Mouse (Mus musculus): ENCODE results near the gene Cd59b. TPM values are rescaled to one million over a fixed set of nuclear protein-coding genes. Genes with fewer than 3 reads are reported as not detected.
A peak's percentile ranks its signal among the peaks of the same experiment; 100 is the strongest.

Cd59b gene
- polyA plus RNA-seq, 1 experiment from 2014 or later = 3.4 TPM

DNA sequence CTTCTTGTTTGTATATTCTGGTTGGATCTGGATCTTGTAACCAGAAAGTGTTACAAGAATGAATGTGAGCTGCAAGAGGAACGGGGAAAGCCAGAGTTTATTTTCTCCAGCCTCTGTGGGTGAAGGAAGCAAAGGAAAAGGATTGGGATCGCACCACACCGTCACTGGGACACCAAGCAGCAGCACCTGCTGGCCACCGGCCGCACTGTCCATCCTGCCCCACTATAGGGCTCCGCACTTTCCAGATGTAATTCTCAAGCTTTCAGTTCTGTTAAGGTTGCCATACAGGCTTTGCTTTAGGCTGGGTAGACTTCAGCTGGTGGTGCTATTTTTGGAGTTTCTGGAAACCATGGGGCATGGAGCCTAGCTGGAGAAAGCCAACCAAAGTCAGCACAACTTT lies 50.7 kb downstream of the Cd59b start:
- Histone ChIP-seq H3K9ac (replicated peaks) (no peak overlapping the region), H3K36me3 (no peaks in the 10 kb centered on the region), H3K27me3 (peaks cover 22% of the 10 kb centered on the region), H3K27ac (no peak overlapping the region), H3K4me1 (replicated peaks) (peaks cover 8% of the 10 kb centered on the region), H3K4me3 (replicated peaks) (no peak overlapping the region), H3K9me3 (no peaks in the 10 kb centered on the region), H3K4me2 (no peak overlapping the region)
- 44% methylated on average over 6 of the region's 6 CpGs for WGBS
- ATAC-seq (ENCODE audit: insufficient number of reproducible peaks, insufficient read depth, low FRiP score, low TSS enrichment, low read depth) = no peak

GRCm38 (mm10) chr2:104121681-104122504 lies 52.2 kb downstream of the Cd59b start:
- no peak for ATAC-seq (ENCODE audit: insufficient number of reproducible peaks, insufficient read depth, low FRiP score, low TSS enrichment, low read depth)
- Histone ChIP-seq H3K27ac (peak overlapping the region; percentile 62; the same call in 1 of the 2 replicates), H3K27me3 (peaks cover 34% of the 10 kb centered on the region), H3K9ac (replicated peaks) (no peak overlapping the region), H3K36me3 (no peaks in the 10 kb centered on the region), H3K9me3 (no peaks in the 10 kb centered on the region), H3K4me2 (peak overlapping the region; percentile 97), H3K4me3 (replicated peaks) (peak overlapping the region; percentile 72), H3K4me1 (replicated peaks) (peaks cover 8% of the 10 kb centered on the region)
- 77% methylated on average over 8 of the region's 8 CpGs for WGBS

DNA sequence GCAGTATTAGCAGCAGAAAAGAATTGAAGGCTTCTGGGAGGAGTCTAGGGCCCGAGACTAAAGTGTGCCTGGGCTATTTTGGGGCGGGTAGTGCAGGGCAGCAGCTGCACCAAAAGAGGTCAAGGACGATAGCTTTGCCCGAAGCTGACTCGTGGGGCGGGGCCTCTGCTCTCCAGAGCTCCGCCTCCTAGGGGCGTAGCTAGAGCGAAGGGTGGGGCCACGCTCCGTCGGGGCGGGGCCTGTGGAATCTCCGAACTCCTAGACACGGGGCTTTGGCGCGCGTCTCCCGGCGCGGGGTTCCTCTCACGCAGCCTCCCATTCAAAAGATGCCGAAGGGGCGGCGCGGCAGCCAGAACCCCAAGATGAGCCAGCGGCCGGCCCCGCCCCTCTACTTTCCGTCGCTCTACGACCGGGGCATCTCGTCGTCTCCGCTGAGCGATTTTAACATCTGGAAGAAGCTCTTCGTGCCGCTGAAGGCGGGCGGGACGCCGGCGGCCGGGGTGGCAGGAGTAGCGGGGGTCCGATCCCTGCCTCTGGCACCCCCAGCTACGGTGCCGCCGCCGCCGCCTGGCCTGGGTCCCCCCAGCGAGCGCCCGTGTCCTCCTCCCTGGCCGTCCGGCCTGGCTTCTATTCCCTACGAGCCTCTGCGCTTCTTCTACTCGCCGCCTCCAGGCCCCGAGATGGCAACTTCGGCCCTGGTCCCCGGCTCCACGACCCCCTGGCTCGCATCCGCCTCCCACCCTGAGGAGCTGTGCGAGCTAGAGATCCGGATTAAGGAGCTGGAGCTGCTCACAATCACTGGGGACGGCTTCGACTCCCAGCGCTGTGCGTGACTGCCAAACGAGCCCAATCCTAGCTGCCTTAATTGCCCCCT lies 53.1 kb downstream of the Cd59b start, which contains the start of gene A930018P22Rik:
Gene A930018P22Rik (plus strand): TSS at position 265 of the 874 bp plus-strand sequence.
- H3K9me3 ChIP-seq = no peaks in the 10 kb centered on the region
- ATAC-seq (ENCODE audit: insufficient number of reproducible peaks, insufficient read depth, low FRiP score, low TSS enrichment, low read depth) = peak; percentile 89
- peak within 1 kb of the TSS; percentile 97 for H3K4me2 ChIP-seq
- peak within 1 kb of the TSS; percentile 62; the same call in 1 of the 2 replicates for H3K27ac ChIP-seq
- peak within 1 kb of the TSS; percentile 72 for H3K4me3 ChIP-seq (replicated peaks)
- H3K9ac ChIP-seq (replicated peaks) = peak within 1 kb of the TSS; percentile 76
- under 1% methylated on average over 74 of the region's 74 CpGs for WGBS
- peaks cover 8% of the 10 kb centered on the region for H3K4me1 ChIP-seq (replicated peaks)
- H3K36me3 ChIP-seq = no peaks in the 10 kb centered on the region
- H3K27me3 ChIP-seq = peaks cover 38% of the 10 kb centered on the region

DNA sequence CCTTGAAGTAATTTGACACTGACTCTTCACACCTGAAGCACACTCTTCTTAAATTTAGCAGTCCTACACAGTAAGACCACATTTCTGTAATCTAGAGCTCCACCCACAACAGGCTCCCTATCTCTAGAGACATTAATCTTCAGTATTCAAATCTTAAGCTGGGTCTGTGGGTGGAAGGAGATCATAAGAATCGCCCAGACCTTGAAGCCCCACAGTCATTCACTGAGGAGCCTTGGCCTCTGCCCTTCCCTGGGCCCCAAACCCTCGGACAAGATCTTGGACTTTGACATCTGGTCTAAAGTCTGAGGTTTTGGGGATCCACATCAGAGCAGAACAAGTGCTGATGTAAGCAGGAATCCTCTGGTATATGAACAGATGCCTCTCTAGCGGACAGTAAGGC lies 53.9 kb downstream of the Cd59b start:
- Histone ChIP-seq H3K36me3 (no peaks in the 10 kb centered on the region), H3K27ac (no peak overlapping the region), H3K4me3 (replicated peaks) (peak overlapping the region; percentile 72), H3K9ac (replicated peaks) (peak overlapping the region; percentile 76; the same call in 1 of the 2 replicates), H3K9me3 (no peaks in the 10 kb centered on the region), H3K4me1 (replicated peaks) (peaks cover 8% of the 10 kb centered on the region), H3K27me3 (peaks cover 38% of the 10 kb centered on the region), H3K4me2 (peak overlapping the region; percentile 97)
- WGBS = 47% methylated on average over 3 of the region's 3 CpGs
- peak; percentile 15; the same call in 1 of the 2 replicates for ATAC-seq (ENCODE audit: insufficient number of reproducible peaks, insufficient read depth, low FRiP score, low TSS enrichment, low read depth)

DNA sequence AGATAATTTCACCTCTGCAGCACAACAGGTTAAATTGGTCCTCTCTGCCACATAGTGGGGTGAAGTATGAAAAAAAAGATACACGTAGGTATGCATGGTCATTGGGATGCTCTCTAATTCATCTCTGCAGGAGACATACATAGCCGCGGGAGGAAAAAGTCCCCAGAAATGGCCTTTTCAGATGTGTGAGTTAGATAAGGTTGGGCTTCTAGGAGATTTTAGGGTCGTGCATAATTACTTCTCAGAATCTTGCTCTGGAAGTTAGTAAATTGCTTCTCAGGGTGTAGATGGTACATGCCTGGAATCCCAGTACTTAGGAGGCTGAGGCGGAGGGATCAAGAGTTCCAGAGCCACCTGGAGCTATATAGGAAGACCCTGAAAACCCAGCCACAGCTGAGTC lies 54.4 kb downstream of the Cd59b start:
- WGBS = 66% methylated on average over 5 of the region's 5 CpGs
- H3K27me3 ChIP-seq = peaks cover 38% of the 10 kb centered on the region

DNA sequence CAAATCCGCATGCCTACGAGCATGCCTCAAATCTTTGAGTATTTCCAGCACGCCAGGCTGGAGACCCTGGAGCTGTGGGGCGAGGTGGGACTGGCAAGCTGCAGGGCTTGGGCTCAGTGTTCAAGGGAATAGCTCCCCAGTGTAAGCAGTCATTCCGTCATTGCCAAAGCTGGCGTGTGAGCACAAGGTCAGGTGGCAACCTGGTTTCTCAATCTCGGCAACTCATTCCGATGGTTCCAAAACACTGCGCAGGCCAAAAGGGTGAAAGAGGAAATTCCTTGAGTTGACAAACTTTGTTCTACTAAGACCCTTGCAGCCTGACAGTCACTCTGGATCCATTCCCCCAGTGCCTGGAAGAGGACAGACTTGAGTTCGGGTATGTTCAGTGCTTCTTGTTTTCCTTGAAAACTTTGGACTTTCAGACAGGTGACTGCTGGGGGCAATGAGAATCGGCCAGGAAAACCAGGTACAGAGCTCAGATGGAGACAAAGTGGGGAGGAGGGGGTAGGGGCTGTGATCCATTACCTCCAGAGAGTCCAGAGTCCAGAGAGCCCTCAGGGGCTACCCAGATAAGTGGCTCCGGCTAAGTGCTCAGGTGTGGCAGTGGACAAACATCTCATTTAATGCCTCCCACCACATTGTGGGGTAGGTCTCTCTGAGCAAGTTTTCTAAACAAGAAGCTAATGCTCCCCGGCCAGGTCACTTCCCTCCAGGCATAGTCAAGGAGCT lies 59.3 kb downstream of the Cd59b start:
- H3K9me3 ChIP-seq = no peaks in the 10 kb centered on the region
- H3K4me3 ChIP-seq (replicated peaks) = no peak overlapping the region
- no peak for ATAC-seq (ENCODE audit: insufficient number of reproducible peaks, insufficient read depth, low FRiP score, low TSS enrichment, low read depth)
- H3K9ac ChIP-seq (replicated peaks) = no peak overlapping the region
- peaks cover 31% of the 10 kb centered on the region for H3K27me3 ChIP-seq
- H3K4me1 ChIP-seq (replicated peaks) = no peaks in the 10 kb centered on the region
- H3K4me2 ChIP-seq = no peak overlapping the region
- 85% methylated on average over 13 of the region's 13 CpGs for WGBS
- H3K36me3 ChIP-seq = no peaks in the 10 kb centered on the region
- H3K27ac ChIP-seq = no peak overlapping the region

More for the DNA sequence above, 54.4 kb downstream of the Cd59b start:
- H3K9me3 ChIP-seq = no peaks in the 10 kb centered on the region
- no peak overlapping the region for H3K9ac ChIP-seq (replicated peaks)
- no peak for ATAC-seq (ENCODE audit: insufficient number of reproducible peaks, insufficient read depth, low FRiP score, low TSS enrichment, low read depth)
- no peaks in the 10 kb centered on the region for H3K36me3 ChIP-seq
- no peak overlapping the region for H3K27ac ChIP-seq
- H3K4me2 ChIP-seq = no peak overlapping the region
- H3K4me3 ChIP-seq (replicated peaks) = no peak overlapping the region
- H3K4me1 ChIP-seq (replicated peaks) = peaks cover 8% of the 10 kb centered on the region

GRCm38 (mm10) chr2:104130165-104130564 lies 60.5 kb downstream of the Cd59b start:
- Histone ChIP-seq H3K9ac (replicated peaks) (no peak overlapping the region), H3K4me3 (replicated peaks) (no peak overlapping the region), H3K27ac (no peak overlapping the region), H3K36me3 (no peaks in the 10 kb centered on the region), H3K9me3 (no peaks in the 10 kb centered on the region), H3K4me2 (no peak overlapping the region), H3K27me3 (peaks cover 23% of the 10 kb centered on the region), H3K4me1 (replicated peaks) (no peaks in the 10 kb centered on the region)
- ATAC-seq (ENCODE audit: insufficient number of reproducible peaks, insufficient read depth, low FRiP score, low TSS enrichment, low read depth) = no peak
- 72% methylated on average over 6 of the region's 6 CpGs for WGBS

DNA sequence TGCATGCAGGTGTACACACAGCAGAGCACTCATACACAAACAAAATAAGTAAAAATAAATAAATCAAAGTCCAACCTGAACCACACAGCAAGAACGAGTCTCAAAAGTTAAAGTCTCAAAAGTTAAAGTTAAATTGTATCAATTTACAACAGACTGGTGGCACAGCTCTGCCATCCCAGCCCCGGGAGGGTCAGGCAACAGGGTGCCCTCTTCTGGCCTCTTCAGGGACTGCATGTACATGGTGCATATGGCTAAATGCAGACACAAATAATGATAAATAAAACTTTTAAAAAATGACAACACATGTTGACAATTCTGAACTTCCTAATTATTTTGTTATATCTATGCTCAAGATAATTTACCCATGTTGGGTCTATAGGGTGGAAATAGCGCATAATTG lies 61.3 kb downstream of the Cd59b start:
- 58% methylated on average over 3 of the region's 3 CpGs for WGBS
- Histone ChIP-seq H3K27ac (no peak overlapping the region), H3K4me3 (replicated peaks) (no peak overlapping the region), H3K9me3 (no peaks in the 10 kb centered on the region), H3K4me1 (replicated peaks) (no peaks in the 10 kb centered on the region), H3K36me3 (no peaks in the 10 kb centered on the region), H3K4me2 (no peak overlapping the region), H3K9ac (replicated peaks) (no peak overlapping the region), H3K27me3 (peaks cover 17% of the 10 kb centered on the region)
- no peak for ATAC-seq (ENCODE audit: insufficient number of reproducible peaks, insufficient read depth, low FRiP score, low TSS enrichment, low read depth)

GRCm38 (mm10) chr2:104132266-104132859 lies 62.7 kb downstream of the Cd59b start:
- Histone ChIP-seq H3K4me1 (replicated peaks) (no peaks in the 10 kb centered on the region), H3K36me3 (no peaks in the 10 kb centered on the region), H3K4me2 (no peak overlapping the region), H3K27ac (no peak overlapping the region), H3K9me3 (no peaks in the 10 kb centered on the region), H3K27me3 (peaks cover 7% of the 10 kb centered on the region), H3K9ac (replicated peaks) (no peak overlapping the region), H3K4me3 (replicated peaks) (no peak overlapping the region)
- no peak for ATAC-seq (ENCODE audit: insufficient number of reproducible peaks, insufficient read depth, low FRiP score, low TSS enrichment, low read depth)
- 78% methylated on average over 7 of the region's 7 CpGs for WGBS

GRCm38 (mm10) chr2:104133042-104133810 lies 63.6 kb downstream of the Cd59b start:
- 36% methylated on average over 12 of the region's 12 CpGs for WGBS
- Histone ChIP-seq H3K36me3 (no peaks in the 10 kb centered on the region), H3K9ac (replicated peaks) (no peak overlapping the region), H3K4me2 (no peak overlapping the region), H3K27ac (no peak overlapping the region), H3K4me1 (replicated peaks) (no peaks in the 10 kb centered on the region), H3K4me3 (replicated peaks) (no peak overlapping the region), H3K9me3 (no peaks in the 10 kb centered on the region), H3K27me3 (peaks cover 7% of the 10 kb centered on the region)
- ATAC-seq (ENCODE audit: insufficient number of reproducible peaks, insufficient read depth, low FRiP score, low TSS enrichment, low read depth) = no peak

All from limb, embryonic 12.5 days (tissue).